Mouse (Mus musculus): ENCODE measurements around the gene Ache.

Gene Ache

GRCm38 (mm10) chr5:137295712-137296111 lies 8.4 kb downstream of the Ache start:
- DNase-seq (ENCODE audit: low spot score), result no peak

DNA sequence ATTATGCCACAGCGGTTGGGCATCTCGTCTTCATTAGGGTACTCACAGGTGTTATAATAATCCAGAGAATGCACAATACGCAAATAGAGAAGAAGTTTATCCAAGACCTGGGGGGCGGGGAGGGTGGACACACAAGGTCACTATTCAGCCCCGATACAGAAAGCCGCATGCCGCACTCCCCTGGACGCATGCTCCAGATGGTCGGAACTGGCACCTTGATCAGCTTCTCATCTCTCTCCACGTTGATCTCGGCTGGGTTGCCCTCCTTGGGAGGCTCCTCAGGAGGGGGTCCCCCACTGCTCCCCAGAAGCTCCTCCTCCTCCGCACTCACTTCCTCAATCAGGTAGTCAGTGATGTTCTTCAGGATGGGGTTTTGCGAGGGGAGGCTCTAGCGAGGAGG lies 9.8 kb downstream of the Ache start:
- no peak for DNase-seq (ENCODE audit: low spot score)

GRCm38 (mm10) chr5:137299240-137299639 lies 11.9 kb downstream of the Ache start:
- DNase-seq (ENCODE audit: low spot score), result no peak

DNA sequence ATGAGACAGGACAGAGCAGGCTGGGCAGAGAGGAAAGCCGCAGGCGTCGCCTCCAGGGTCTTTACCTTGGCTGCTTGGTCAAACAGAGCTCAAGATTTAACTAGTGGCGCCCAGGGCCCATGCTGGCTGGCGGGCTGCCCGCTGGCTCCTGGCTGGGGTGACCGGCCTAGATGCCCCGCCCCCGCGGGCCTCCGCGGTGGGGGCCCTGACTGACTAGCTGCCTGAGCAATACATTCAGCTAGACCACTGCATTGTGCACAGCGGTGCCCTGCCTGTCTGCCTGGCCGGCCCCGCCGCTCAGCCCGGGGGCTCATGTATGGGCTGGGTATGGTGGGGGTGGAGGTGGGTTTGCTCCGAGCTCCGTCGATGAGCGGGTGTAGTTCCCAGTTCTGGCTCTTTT lies 13.9 kb downstream of the Ache start:
- no peak for DNase-seq (ENCODE audit: low spot score)

DNA sequence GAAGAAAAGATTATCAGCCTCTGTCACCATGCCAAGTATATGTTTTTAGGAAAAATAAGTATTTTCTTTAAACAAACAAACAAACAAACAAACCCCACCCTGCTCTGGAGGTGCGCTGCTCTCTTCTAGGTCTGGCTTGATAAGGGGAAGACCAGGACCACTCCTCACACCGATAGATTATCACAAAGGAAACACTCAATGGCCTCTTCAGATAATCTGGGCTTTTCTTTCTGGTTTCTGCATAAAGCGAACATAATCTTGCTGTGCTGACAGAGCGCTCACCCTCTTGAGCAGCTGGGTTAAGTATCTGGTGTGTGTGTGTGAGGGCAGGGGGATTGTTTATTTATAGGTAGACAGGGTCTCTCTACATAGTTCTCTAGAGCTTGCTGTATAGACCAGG lies 16.3 kb downstream of the Ache start:
- DNase-seq (ENCODE audit: low spot score), result no peak

- no peak for DNase-seq (ENCODE audit: low spot score)
Observed at GRCm38 (mm10) chr5:137304165-137304564, 16.8 kb downstream of the Ache start.

- DNase-seq (ENCODE audit: low spot score), result no peak
Observed at GRCm38 (mm10) chr5:137304816-137305215, 17.5 kb downstream of the Ache start.

GRCm38 (mm10) chr5:137305822-137306221 lies 18.5 kb downstream of the Ache start:
- DNase-seq (ENCODE audit: low spot score), result no peak

- DNase-seq (ENCODE audit: low spot score), result no peak
Observed at GRCm38 (mm10) chr5:137306439-137307005, 19.2 kb downstream of the Ache start.

- DNase-seq (ENCODE audit: low spot score), result peak; percentile 98
Observed at GRCm38 (mm10) chr5:137307071-137307912, 20.0 kb downstream of the Ache start, which contains the start of gene Srrt. Gene Srrt (minus strand): TSS chr5:137307674.

DNA sequence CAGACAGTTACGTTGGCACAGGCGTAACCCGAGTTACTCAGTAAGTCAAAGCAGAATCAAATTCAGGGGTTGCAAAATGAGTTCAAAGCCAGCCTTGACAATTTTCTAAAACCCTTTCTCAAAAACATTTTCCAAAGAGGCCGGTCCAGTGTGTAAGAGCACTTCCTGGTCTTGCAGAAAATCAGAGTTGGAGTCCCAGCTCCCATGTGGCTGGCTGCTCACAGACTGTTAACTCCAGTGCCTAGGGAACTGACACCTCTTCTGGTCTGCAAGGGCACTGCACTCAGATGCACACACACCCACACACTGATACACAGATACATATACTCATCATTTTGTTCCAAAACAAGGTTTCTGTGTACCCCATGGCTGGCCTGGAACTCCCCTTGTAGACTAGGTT lies 21.0 kb downstream of the Ache start:
- DNase-seq (ENCODE audit: low spot score), result no peak

- no peak for DNase-seq (ENCODE audit: low spot score)
Observed at GRCm38 (mm10) chr5:137313466-137314192, 26.3 kb downstream of the Ache start.

DNA sequence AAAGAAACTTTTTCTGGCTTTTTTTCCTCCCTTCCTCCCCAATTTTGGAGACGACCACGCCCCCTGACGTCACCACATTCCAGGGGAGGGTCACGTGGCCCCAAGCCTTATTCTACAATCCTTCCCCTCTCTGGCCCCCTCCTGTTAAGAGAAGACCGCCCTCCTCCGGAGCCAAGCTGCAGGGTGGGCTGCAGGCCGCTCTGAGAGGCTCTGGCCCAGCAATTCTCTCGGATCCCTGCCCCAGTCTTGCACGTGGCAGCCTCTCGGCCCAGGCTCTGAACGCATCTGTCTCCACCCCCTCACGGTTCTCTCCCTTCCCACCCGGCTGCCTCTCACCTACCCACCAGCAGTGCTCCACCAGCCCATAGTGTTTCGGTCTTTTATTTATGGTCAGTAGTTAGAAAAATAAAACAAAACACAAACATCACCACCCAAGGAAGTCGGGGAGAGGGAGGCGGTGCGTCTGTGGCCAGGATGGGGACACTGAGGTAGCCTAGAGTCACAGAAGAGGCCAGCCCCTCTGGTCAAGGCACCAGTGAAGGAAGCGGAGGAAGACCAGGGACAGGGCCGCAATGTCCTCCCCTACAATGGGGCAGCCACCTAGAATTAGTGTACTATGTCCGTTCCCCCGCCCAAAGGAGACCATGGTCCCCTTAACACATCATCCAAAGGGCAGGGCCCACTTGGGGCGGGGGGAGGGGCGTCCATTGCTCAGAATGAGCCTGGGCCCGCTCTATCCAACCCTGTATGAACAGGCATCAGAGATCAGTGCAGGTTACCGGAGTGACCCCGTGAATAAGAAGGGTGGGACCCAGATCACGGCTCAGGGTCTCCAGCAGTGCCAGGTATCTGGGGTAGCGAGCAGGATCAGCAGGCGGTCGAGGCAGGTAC lies 27.1 kb downstream of the Ache start, which contains the start of gene Trip6:
Gene Trip6, minus strand, starts transcription at position 212 of the 891 bp plus-strand sequence.
- peak; percentile 97 for DNase-seq (ENCODE audit: low spot score)

- DNase-seq (ENCODE audit: low spot score), result peak; percentile 64
Observed at GRCm38 (mm10) chr5:137315084-137315903, 28.0 kb downstream of the Ache start.

GRCm38 (mm10) chr5:137317361-137317760 lies 30.0 kb downstream of the Ache start:
- no peak for DNase-seq (ENCODE audit: low spot score)

DNA sequence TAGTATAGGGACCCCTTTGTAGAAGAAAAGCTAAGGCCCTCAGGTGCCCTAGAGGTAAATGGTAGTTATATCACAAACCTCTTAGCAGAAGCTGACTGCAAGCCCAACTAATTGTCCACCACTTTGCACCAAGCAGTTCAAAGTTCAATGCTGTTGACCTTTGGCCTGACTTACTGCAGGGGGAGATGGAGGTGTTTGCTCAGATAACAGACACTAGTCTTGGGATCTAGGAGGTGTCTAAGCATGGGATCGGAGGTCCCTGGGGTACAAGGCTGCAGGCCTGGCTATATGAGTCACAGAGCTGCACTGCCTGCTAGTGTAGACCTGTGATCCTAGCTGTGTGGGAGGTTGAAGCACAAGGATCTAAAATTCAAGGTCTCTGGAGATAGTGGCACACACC lies 31.3 kb downstream of the Ache start:
- no peak for DNase-seq (ENCODE audit: low spot score)

GRCm38 (mm10) chr5:137320996-137321395 lies 33.7 kb downstream of the Ache start:
- DNase-seq (ENCODE audit: low spot score), result no peak

DNA sequence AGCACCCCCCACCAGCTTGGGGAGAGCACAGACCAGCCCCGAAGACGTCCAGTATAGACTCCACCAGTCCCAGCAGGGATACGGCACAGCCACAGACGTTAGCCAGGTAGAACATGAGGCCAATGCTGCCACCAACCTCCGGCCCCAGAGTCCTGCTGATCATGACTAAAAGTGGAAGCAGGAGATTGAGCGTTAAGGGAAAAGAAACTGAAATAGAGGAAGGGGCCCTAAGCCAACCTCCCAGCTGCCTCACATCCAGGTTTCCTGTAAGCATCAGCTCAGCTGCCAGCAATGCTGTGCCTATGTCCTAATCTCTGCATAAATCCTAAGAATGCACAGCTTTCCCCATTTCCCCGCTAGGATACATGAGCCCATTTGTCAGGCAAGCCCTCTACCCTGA lies 43.6 kb downstream of the Ache start:
- DNase-seq (ENCODE audit: low spot score), result no peak

GRCm38 (mm10) chr5:137332857-137333511 lies 45.7 kb downstream of the Ache start:
- DNase-seq (ENCODE audit: low spot score), result no peak

DNA sequence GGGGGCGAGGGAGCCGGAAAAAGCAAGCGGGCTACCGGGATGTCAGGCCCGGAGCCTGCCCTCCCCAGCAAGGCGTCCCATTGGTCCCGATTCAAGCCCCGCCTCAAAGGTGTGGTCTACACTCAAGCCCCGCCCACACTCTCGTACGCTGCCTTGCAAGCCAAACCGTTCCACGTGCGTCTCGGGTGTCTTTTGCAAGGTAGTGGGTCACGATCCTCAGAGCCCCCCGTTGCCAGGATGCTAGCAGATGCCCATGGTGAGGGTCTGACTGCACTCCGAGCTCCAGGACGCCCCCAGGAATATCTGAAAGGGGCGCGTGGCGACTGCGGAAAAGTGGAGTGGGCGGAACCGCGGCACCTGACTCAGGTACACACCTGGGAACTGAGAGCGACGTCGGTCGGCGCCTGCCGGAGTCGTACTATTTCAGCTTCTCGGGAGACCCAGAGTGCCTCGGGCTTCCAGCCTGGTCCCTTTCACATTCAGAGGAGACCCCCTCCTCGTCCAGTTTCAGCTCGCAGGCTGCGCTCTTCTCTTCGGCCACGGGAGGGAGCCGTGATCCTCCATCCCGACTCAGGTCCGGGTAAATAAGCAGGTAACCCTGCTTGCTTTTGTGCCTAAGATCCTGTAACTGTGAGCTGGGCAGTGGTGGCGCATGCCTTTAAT lies 46.3 kb downstream of the Ache start, which contains the start of gene Slc12a9:
Gene Slc12a9, minus strand, starts transcription at position 86 of the 663 bp plus-strand sequence.
- DNase-seq (ENCODE audit: low spot score), result peak; percentile 98

Data from embryo, embryonic 10.5 days (tissue).